Mouse (Mus musculus): Measurements from ENCODE around the gene Sirt7.

DNA sequence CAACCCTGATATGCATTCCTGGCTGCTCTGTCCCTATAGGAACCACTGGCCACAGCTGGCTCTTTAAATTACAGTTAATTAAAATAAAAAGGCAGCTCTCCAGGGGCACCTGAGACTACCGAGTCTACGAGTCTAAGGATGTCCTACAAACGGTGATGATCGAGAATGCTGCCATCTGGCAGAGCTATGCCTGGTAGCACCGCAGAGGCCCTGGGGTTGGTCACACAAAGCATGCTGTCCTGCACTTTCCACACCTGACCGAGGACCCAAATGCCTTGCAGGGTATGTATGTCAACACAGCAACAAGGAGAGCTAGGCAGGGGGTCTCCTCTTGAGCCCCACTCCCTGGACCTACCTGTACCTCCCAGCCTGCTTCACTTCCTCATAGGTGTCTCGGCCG lies 11.1 kb downstream of the Sirt7 start:
- TF ChIP-seq CTCF (IDR thresholded peaks at IDR 0.05; ENCODE audit: low read depth) (no peak), EP300 (optimal IDR thresholded peaks at IDR 0.05) (no peak)

All from stomach, postnatal 0 days (tissue).